Mouse (Mus musculus) intestine, postnatal 0 days (tissue): ENCODE data around the gene Ebf3. TPM values are rescaled to one million over a fixed set of nuclear protein-coding genes. Genes with fewer than 3 reads are reported as not detected.

Experiments
- ATAC-seq: fragments of 200-750 bp; cut with Nextera tagmentation; 2 replicates; pipeline ENCODE4 v1.8.0; 2017; ENCODE audit warnings: mild to moderate bottlenecking, moderate TSS enrichment, moderate library complexity
- H3K27ac ChIP-seq: fragments of 300-500 bp; sonication (generic); 2 replicates; pipeline ENCODE4 v1.5.1; 2014; ENCODE audit warnings: mild to moderate bottlenecking, low read depth, low read length, moderate library complexity
- H3K27me3 ChIP-seq: fragments of 300-500 bp; sonication (generic); replicated peaks from 2 replicates; pipeline ENCODE4 v1.6.1; 2014; ENCODE audit warnings: low read length, mixed read lengths; ENCODE audit not compliant: control insufficient read depth, insufficient read depth
- H3K36me3 ChIP-seq: fragments of 300-500 bp; sonication (generic); 2 replicates; pipeline ENCODE4 v1.6.1; 2014; ENCODE audit warnings: mild to moderate bottlenecking, moderate library complexity; ENCODE audit not compliant: control insufficient read depth, insufficient read depth
- H3K4me1 ChIP-seq: fragments of 300-500 bp; sonication (generic); replicated peaks from 2 replicates; pipeline ENCODE4 v1.6.1; 2014; ENCODE audit warnings: antibody characterized with exemption, low read length, mixed read lengths; ENCODE audit not compliant: control insufficient read depth, insufficient read depth
- H3K4me2 ChIP-seq: fragments of 300-500 bp; sonication (generic); replicated peaks from 2 replicates; pipeline ENCODE4 v1.6.1; 2014; ENCODE audit warnings: low read depth, mild to moderate bottlenecking, moderate library complexity
- H3K4me3 ChIP-seq: fragments of 300-500 bp; sonication (generic); 2 replicates; pipeline ENCODE4 v1.5.1; 2014; ENCODE audit warnings: low read depth, low read length
- H3K9ac ChIP-seq: fragments of 300-500 bp; sonication (generic); 2 replicates; pipeline ENCODE4 v1.6.1; 2014; ENCODE audit warnings: mild to moderate bottlenecking, low read depth, low read length
- H3K9me3 ChIP-seq: fragments of 300-500 bp; sonication (generic); 2 replicates; pipeline ENCODE4 v1.6.1; 2016; ENCODE audit warnings: mixed run types; ENCODE audit not compliant: control insufficient read depth
- CTCF ChIP-seq: sonication (generic); IDR thresholded peaks from 2 replicates; pipeline ENCODE4 v1.5.1; 2016; ENCODE audit warnings: low read depth, mild to moderate bottlenecking, control low read depth, antibody characterized with exemption, moderate library complexity
- WGBS: fragments of 180-500 bp; shearing (Covaris S2); extraction: QIAGEN DNeasy Blood & Tissue Kit; methylation state at CpG from one replicate; pipeline ENCODE4 v1.1.7; 2014; 5-methylcytosine and 5-hydroxymethylcytosine counted together
- polyA plus RNA-seq: library from polyadenylated mRNA; unstranded; fragments of >200 nt; fragmentation: Nextera tagmentation; extraction: Ambion mirVana; gene quantifications from 2 replicates; pipeline ENCODE4 v1.2.1, GENCODE M21; 2015

Ebf3 gene
- polyA plus RNA-seq, 1 experiment from 2014 or later = 0.31 TPM

DNA sequence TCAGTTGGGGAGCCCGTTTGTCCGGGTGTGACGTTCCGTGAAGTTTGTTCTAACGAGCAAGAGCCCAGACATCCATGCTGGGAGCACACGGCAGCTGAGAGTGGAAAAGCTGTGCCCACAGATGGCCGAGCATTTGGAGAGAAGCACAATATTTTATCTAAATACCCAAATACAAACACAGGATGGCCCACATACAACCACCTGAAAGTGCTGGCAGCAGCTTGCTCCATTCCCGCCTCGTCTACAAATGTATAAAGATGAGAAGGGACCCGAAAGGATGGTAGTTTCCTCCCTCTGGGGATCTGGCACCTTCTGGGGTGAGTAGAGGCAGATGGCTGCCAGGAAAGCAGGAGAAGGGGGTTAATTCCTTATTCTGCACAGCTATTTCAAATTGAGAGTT is 42.0 kb downstream of the Ebf3 start:
- no peaks in the 10 kb centered on the region for H3K36me3 ChIP-seq
- no peaks in the 10 kb centered on the region; the same call in 1 of the 2 replicates for H3K27me3 ChIP-seq
- no peaks in the 10 kb centered on the region for H3K9me3 ChIP-seq
- no peak overlapping the region for H3K4me3 ChIP-seq
- no peaks in the 10 kb centered on the region for H3K4me1 ChIP-seq
- no peak overlapping the region for H3K4me2 ChIP-seq
- ATAC-seq = no peak
- TF ChIP-seq CTCF = no peak
- 80% methylated on average over 10 of the region's 10 CpGs for WGBS
- no peak overlapping the region for H3K9ac ChIP-seq
- H3K27ac ChIP-seq = no peak overlapping the region

DNA sequence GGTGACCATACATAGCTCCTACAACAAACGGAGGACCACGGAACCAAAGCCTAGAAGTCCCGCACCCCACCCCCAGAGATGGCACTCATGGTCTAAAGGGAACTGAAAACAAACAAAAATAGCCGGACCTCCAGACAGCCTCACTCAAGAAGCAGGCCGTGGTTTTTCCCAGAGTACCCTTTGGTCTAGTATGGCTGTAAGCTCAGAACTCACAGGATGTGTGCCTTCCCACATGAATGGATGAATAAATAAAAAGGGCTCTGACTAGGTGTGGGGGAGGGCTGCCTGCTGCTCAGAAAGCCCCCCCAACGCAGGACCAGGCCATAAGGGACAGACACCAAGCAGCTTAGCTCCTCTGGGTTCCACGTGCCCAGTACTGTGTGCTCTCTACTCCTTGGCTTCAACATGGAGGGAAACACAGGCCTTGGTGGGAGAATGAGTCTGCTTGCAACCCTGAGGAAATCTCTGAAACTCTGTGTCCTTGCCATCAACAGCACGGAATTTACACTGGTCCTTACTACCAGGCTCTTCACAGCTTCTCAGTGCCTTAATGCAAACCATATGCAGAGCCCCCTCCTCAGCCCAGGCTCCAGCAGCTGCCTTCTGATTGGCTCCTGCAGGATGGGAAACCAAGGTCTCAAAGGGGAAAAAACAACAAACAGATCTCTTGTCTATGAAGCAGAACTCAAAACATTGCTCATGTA is 45.6 kb downstream of the Ebf3 start:
- ATAC-seq = no peak
- no peaks in the 10 kb centered on the region for H3K9me3 ChIP-seq
- WGBS = 85% methylated on average over 8 of the region's 8 CpGs

DNA sequence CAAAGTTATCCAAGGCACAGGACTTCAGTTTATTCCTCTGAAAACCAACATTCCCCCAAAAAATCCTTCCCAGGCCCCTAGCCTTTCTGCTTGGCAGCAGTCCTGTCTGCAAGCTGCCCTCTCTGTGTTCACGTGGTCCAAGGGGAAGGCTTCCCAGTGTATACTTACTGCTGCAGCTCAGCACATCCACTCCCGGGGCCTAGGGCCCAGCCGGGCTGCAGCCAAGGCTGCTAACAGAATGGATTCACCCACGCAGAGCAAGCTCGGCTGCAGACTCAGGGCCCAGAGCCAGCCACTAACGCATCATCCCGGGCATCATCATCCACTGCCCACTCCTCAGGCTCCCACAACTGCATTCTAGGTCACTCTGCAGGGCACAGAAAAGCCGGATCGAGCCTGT is 46.8 kb downstream of the Ebf3 start:
- Histone ChIP-seq H3K27me3 (peaks cover 3% of the 10 kb centered on the region; the same call in 1 of the 2 replicates), H3K9me3 (no peaks in the 10 kb centered on the region), H3K4me3 (no peak overlapping the region), H3K9ac (no peak overlapping the region), H3K4me1 (no peaks in the 10 kb centered on the region), H3K27ac (no peak overlapping the region), H3K36me3 (no peaks in the 10 kb centered on the region), H3K4me2 (no peak overlapping the region)
- no peak for TF ChIP-seq CTCF
- 78% methylated on average over 9 of the region's 9 CpGs for WGBS
- no peak for ATAC-seq

More for the DNA sequence above, 45.6 kb downstream of the Ebf3 start:
- H3K27me3 ChIP-seq = peaks cover 3% of the 10 kb centered on the region; the same call in 1 of the 2 replicates
- no peak overlapping the region for H3K9ac ChIP-seq
- no peaks in the 10 kb centered on the region for H3K36me3 ChIP-seq
- no peak overlapping the region for H3K4me3 ChIP-seq
- no peak overlapping the region for H3K4me2 ChIP-seq
- no peaks in the 10 kb centered on the region for H3K4me1 ChIP-seq
- no peak overlapping the region for H3K27ac ChIP-seq
- TF ChIP-seq CTCF = no peak

DNA sequence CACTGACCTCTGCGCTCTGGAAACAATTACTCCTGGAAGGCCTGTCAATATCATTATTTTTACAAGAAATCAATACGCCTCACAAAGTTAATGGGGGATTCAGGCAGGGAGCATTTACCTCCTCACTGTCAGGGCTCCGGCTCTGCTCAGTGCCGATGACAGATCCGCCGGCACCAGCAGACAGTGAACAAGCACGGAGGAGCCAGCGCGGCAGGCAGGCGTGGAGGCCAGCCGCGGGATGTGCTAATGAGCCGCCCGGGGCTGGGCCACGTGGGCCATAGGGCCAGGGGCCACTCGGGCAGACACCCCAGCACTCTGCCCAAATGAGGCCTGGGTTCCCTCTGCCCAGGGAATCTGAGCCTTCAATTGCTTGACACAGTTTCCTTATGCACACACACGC is 47.7 kb downstream of the Ebf3 start:
- H3K9ac ChIP-seq = no peak overlapping the region
- no peak overlapping the region for H3K27ac ChIP-seq
- H3K27me3 ChIP-seq = peaks cover 3% of the 10 kb centered on the region; the same call in 1 of the 2 replicates
- 27% methylated on average over 17 of the region's 17 CpGs for WGBS
- H3K9me3 ChIP-seq = no peaks in the 10 kb centered on the region
- H3K4me1 ChIP-seq = no peaks in the 10 kb centered on the region
- no peak overlapping the region for H3K4me2 ChIP-seq
- H3K36me3 ChIP-seq = no peaks in the 10 kb centered on the region
- no peak overlapping the region for H3K4me3 ChIP-seq
- no peak for TF ChIP-seq CTCF
- ATAC-seq = no peak

DNA sequence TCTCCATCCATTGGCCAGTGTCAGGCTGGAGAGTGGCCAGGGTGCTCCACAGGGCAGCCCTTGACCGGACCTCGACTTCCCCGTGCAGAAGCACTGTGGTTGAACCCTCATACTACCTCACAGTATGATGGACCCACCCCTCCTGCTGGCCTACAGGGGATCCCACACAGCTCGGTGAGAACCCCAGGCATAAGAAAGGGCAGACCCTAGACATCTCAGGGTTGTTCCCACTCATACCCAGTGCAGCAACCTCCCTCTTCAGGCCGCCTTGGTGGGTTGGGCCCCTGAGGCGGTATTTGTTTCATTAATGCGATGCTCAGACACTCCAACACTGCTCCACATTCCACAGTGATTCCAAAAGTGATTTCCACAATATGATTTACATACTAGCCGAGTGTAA is 51.9 kb downstream of the Ebf3 start:
- 85% methylated on average over 8 of the region's 8 CpGs for WGBS
- no peak for TF ChIP-seq CTCF
- no peak overlapping the region for H3K4me3 ChIP-seq

DNA sequence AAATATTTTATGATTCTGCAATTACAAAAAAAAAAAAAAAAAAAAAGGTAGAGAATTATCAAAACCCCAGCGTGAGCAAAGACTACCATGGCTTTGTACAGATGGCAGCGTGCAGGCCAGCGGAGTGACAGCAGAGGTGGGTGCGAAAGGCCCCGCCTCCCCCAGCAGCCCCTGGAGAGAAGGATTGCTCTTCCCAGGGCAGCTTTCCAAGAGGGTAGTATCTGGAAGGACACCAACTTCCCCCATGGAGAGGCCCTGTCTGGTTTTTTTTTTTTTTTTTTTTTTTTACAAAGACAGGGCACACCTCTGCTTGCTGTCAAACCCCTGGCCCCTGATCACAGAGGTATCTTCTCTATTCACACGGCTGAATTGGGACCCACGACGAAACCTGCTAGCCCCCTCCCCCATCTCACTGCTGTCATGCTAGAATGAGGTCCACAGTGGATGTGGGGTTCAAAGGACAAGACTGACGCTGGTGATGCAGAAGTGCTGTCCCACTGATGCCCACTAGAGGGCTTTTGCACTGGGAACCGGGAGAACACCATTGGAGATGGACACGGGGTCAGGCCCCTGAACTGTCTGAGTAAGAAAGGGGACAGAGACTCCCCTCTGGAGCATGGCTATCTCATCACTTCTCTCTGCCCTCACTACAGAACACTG is 67.9 kb downstream of the Ebf3 start:
- no peak overlapping the region for H3K27ac ChIP-seq
- no peak for ATAC-seq
- no peaks in the 10 kb centered on the region for H3K4me1 ChIP-seq
- 45% methylated on average over 11 of the region's 11 CpGs for WGBS
- H3K27me3 ChIP-seq = no peaks in the 10 kb centered on the region
- TF ChIP-seq CTCF = peak; percentile 83
- no peaks in the 10 kb centered on the region for H3K9me3 ChIP-seq
- no peak overlapping the region for H3K4me3 ChIP-seq
- no peaks in the 10 kb centered on the region for H3K36me3 ChIP-seq
- no peak overlapping the region for H3K4me2 ChIP-seq
- H3K9ac ChIP-seq = no peak overlapping the region

More for the DNA sequence above, 51.9 kb downstream of the Ebf3 start:
- Histone ChIP-seq H3K4me2 (no peak overlapping the region), H3K27ac (no peak overlapping the region), H3K4me1 (no peaks in the 10 kb centered on the region), H3K36me3 (no peaks in the 10 kb centered on the region), H3K27me3 (peaks cover 3% of the 10 kb centered on the region; the same call in 1 of the 2 replicates), H3K9ac (no peak overlapping the region), H3K9me3 (no peaks in the 10 kb centered on the region)
- ATAC-seq = no peak
